Mouse (Mus musculus) heart, postnatal 14 days (tissue): Measurements from ENCODE around the gene Kif3a. TPM values are rescaled to one million over a fixed set of nuclear protein-coding genes. Genes with fewer than 3 reads are reported as not detected.
A peak's percentile ranks its signal among the peaks of the same experiment; 100 is the strongest.

Source experiments
- DNase-seq, 2 experiments: peaks; one replicate each; pipeline ENCODE4 v3.0.0; 2021 to 2022
- intact Hi-C: fragments of 180-260 bp; cut with DNase I; formaldehyde crosslinking; loops from one replicate; pipeline ENCODE4 v1.15.1; 2025
- total RNA-seq, 2 experiments: library from RNA; stranded (reverse); gene quantifications; 2 replicates each; pipeline ENCODE4 v1.2.3; 2021

Kif3a gene
- total RNA-seq, 2 experiments from 2014 or later = 9.6 to 9.9 TPM

GRCm38 (mm10) chr11:53609672-53610071 is 42.5 kb downstream of the Kif3a start:
- no peak for DNase-seq
- intact Hi-C loops = no loop called here

GRCm38 (mm10) chr11:53615172-53615571 is 48.0 kb downstream of the Kif3a start:
- intact Hi-C loops = no loop called here
- DNase-seq = no peak

GRCm38 (mm10) chr11:53615575-53615974 is 48.4 kb downstream of the Kif3a start:
- no peak for DNase-seq

DNA sequence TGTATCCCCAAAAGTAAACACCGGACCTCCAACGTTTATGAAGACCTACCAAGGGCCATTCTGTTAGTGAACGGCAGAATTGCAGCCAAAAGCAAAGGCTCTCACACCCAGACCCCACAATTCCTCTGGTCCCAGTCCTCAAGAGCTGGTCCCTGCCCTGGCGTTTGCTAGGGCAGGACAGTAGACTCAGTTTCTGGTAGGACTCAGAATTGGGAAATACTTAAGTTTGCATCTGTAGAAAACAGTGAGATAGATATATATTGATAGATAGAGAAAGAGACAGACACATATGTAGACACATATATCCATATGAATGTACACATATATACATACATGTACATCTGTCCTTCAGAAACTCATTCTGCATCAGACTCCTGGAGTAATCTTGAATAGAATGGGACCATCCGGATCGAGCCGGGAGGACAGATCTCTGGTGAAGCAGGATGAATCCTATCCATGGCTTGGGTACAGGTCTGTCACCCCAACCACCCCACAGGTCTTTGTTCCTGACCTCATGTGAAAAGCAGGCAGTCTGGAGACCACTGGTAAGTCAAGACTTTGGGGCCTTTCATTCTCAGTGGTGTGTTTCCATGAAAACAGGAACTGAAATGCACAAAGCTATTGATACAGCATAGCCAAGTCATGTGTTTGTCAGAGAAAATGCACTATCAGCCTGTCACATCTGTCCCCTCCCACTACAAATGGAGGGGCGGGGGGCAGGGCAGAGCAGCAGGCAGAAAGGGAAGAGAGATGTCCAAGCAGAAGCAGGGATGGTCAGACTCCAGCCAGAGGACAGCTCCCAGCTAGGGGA is 49.8 kb downstream of the Kif3a start:
- intact Hi-C loops = no loop called here
- DNase-seq = no peak

More at GRCm38 (mm10) chr11:53615575-53615974, 48.4 kb downstream of the Kif3a start:
- intact Hi-C loops = no loop called here

DNA sequence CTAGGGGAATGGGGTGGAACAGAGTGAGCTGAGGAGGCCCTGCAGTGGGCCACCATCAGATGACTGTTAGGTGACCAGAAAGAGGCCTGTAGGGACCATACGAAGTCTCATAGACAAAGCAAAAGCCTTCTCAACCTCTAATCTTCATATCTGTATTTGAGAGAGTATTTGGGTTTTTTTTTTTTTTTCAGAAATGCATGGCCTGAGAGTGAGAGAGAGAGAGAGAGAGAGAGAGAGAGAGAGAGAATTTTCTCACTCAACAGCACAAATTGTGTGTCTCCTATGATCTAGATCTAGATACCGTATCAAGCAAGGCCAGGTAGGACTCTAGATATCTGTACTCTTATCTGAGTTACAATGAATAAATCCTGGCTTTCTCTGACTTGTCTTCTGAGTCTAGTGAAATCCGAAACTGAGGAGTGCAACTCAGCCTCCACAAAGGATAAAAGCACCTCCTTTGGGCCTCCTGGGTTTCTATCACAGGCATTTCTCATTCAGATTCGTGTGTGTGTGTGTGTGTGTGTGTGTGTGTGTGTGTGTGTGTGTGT is 50.5 kb downstream of the Kif3a start:
- no peak for DNase-seq
- intact Hi-C loops = no loop called here

DNA sequence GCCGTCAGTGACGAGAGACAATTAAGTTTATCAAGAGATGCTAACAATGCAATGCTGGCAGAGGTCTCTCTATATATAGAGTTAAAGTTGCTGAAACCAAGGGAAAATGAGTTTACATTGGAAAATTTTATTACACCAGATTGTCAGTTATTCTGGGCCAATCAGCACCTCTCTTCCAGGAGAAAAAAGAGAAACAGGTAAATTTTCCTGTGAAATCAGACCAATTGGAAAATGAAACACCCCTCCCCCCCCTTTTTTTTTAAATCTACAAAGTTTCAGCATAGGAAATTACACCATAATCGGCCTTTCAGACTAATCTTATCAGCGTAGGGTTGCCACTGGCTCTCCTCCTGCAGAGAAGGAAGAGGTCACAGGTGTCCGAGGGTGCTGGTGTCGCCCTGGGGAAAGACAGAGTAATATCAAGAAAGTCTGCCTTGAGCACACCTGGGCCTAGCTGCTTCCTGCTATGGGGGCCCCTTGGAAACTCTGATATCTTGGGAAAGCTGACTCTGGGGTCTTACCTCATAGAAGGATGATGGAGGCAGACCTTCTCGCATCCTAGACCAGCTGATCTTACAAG is 51.5 kb downstream of the Kif3a start, which contains the start of gene Il4:
Gene Il4, minus strand, starts transcription at position 51 of the 580 bp plus-strand sequence.
- no peak for DNase-seq
- intact Hi-C loops = no loop called here

DNA sequence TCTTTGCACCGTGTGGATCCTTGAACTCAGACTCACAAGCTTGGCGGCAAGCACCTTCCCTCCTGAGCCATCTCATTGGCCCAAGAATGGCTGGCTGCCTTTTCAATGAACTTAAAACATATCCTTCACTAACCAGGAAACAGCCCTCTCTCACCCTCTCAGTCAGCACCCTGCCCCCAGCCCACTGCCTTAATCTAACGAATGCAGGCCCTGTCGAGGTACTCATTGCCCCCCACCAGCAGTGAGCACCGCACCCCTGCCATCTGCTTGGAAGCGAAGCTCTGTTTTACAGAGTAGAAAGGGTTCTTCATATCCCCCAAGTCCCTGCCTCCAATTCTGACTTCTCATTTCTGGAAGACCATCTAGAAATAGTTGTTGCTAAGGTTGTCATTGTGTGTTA is 52.2 kb downstream of the Kif3a start:
- DNase-seq = no peak
- intact Hi-C loops = no loop called here

DNA sequence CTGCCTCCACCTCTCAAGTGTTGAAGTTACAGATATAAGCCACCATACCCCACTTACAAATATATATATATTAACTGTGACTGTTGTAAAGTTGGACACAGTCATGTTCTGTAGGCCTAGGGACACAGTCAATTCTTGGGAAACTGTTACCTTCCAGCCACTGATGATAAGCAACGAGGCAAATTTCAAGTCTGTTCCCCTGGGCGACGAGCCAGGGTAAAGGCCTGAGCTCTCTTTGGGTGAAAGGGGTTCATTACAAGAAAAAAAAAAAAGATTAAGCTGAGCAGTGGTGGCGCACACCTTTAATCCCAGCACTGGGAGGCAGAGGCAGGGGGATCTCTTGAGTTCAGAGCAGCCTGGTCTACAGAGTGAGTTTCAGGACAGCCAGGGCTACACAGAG is 52.9 kb downstream of the Kif3a start:
- no peak for DNase-seq
- intact Hi-C loops = no loop called here

GRCm38 (mm10) chr11:53621582-53622439 is 54.6 kb downstream of the Kif3a start:
- intact Hi-C loops = no loop called here
- DNase-seq = no peak

GRCm38 (mm10) chr11:53622440-53622806 is 55.2 kb downstream of the Kif3a start:
- no peak for DNase-seq
- intact Hi-C loops = no loop called here

DNA sequence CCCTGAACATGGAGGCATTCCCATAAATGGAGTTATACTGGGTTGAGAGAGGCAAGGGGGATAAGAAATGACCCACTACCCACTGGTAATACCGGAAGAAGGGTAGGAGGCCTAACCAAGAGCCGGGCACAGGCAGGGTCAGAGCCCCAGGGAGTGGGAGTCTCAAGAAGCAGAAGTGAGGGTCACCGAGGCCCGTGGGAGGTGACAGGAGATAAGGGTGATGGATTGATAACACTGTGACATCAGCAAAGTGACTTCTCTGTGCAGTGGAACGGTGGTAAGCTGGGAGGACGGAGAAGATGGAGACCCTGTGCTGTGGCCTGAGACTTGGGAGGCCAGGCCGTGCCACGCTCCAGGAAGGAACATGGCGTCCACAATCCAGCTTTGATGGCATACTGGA is 56.4 kb downstream of the Kif3a start:
- no peak for DNase-seq
- intact Hi-C loops = no loop called here

GRCm38 (mm10) chr11:53624124-53624523 is 56.9 kb downstream of the Kif3a start:
- no peak for DNase-seq
- intact Hi-C loops = no loop called here

DNA sequence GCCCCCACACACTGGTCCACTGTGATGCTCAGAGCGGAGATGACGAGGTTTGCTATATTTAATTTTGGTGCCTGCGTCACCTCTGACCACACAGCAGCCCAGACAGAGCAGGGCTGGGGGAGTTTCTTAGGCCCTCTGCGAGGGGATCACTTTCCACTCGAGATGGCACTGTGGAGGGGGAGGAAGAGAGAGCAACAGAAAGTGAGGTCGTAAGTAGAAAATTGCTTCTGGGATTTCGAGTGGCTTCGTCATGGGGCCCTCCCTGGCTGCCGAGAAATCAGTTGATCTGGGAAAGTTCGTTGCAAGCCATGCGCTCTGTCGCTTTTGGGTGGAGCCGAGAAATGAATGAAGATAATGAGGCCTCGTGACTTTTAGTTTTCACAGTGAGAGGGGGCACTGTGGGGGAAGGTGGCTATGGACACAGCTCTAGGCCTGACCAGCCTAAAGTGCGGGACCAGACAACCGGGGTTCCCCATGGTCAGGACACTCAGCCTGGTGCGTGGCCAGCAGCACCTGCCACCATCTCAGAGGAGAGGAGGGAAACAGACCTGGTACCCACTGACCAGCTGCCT is 59.7 kb downstream of the Kif3a start:
- DNase-seq = no peak
- intact Hi-C loops = loop anchor here (2.0 kb wide), 1 partner anchor 42 kb away; no protein-coding TSS in a partner anchor

GRCm38 (mm10) chr11:53627859-53628258 is 60.7 kb downstream of the Kif3a start:
- intact Hi-C loops = loop anchor here (2.0 kb wide), 2 partner anchors 43 to 157 kb away; partner anchors contain the start of gene Gm9837

DNA sequence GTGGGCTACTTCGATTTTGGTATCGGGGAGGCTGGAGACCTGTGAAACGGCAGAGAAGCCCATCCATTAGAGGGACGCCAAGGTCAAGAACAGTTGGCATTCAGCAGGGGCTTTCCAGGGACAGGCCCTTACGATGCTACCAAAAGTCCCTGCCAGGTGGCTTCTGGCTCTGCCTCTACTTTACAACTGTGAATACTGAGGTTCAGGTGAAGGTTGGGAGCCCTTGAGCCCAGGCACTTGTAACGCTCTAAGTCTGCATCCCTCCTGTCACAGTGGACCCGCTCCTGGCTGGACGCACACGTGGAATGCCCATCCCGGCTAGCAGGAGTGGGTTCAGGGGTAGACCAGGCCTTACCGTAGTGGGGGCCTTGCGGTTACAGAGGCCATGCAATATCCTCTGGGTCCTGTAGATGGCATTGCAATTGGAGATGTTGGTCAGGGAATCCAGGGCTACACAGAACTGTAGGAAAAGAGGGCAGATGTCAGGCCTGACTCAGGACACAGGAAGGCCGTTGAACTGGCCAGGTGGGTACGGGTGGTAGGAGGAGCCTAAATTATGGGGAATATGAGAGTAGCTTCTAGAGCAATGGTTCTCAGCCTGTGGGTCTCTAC is 65.0 kb downstream of the Kif3a start:
- intact Hi-C loops = no loop called here
- DNase-seq = peak in 1 of 2 experiments; percentile 10

More at GRCm38 (mm10) chr11:53627859-53628258, 60.7 kb downstream of the Kif3a start:
- DNase-seq = peak; percentile 66 to 85

GRCm38 (mm10) chr11:53633644-53634043 is 66.5 kb downstream of the Kif3a start:
- intact Hi-C loops = no loop called here

GRCm38 (mm10) chr11:53634556-53634955 is 67.4 kb downstream of the Kif3a start, which contains the start of gene Il13:
Gene Il13, minus strand, starts transcription at chr11:53634702.
- DNase-seq = no peak
- intact Hi-C loops = no loop called here

More at GRCm38 (mm10) chr11:53633644-53634043, 66.5 kb downstream of the Kif3a start:
- DNase-seq = no peak

DNA sequence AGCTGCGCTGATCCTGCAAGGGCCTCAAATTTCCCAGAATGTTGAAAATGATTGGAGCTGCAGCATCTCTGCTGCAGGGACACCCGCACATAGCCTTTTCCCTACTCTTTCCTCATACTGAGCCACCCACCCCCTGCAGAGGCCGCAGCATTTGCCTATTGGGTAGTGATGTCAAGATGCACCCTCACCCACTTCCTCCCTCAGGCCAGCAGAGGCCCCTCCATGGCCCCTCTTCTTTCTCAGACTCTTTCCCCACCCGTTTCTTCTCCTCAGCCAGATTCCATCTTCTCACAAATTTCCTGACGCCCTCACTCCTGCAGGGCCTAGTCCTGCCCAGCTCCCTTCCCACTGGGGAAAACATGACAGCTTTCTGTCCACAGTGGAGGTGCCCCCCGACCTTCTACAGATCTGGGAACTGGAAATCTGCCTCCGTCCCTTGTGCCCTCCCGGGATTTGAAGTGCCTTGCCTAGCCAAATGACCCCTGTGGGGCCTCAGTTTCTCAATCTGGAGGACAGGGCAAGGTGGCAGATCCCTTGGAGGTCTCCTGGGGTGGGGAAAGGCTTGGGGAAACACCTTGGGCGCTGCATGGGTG is 68.5 kb downstream of the Kif3a start:
- no peak for DNase-seq
- intact Hi-C loops = no loop called here

DNA sequence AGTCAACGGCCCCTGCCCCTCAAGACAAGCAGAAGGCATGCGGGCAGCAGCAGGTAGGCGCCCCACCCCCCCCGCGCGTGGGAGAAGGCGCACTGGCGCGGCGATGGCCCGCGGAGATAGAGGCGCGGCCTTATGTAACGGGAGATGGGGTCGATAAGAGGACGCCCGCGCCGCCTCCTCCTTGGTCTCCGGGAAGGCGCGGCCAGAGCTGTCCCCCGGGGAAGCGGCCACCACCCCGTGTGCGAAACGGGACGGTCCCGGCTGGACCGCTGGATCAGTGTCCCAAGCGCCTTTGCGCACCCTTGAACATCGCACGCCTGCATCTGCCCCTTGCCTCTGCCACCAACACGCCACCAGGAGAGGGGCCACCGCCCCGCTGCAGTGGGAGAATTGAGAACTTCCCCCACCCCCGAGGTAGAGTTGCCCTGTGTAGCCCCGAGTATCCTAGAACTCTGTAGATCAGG is 69.0 kb downstream of the Kif3a start:
- DNase-seq = no peak
- intact Hi-C loops = no loop called here
